Mouse (Mus musculus) adrenal gland, adult 8-10 months (tissue): Measurements from ENCODE around the gene Phlpp2. TPM values are rescaled to one million over a fixed set of nuclear protein-coding genes. Genes with fewer than 3 reads are reported as not detected.

Source experiments
- DNase-seq: peaks from one replicate; pipeline ENCODE4 v3.0.0; 2022
- total RNA-seq, 4 experiments: library from RNA; stranded (reverse); gene quantifications; 2 replicates each; pipeline ENCODE4 v1.2.4; 2022

Phlpp2 gene
- total RNA-seq, 4 experiments from 2014 or later: 10.0 to 13.2 (median 11.6) TPM

GRCm38 (mm10) chr8:109903909-109904469 lies 35.6 kb downstream of the Phlpp2 start:
- no peak for DNase-seq

DNA sequence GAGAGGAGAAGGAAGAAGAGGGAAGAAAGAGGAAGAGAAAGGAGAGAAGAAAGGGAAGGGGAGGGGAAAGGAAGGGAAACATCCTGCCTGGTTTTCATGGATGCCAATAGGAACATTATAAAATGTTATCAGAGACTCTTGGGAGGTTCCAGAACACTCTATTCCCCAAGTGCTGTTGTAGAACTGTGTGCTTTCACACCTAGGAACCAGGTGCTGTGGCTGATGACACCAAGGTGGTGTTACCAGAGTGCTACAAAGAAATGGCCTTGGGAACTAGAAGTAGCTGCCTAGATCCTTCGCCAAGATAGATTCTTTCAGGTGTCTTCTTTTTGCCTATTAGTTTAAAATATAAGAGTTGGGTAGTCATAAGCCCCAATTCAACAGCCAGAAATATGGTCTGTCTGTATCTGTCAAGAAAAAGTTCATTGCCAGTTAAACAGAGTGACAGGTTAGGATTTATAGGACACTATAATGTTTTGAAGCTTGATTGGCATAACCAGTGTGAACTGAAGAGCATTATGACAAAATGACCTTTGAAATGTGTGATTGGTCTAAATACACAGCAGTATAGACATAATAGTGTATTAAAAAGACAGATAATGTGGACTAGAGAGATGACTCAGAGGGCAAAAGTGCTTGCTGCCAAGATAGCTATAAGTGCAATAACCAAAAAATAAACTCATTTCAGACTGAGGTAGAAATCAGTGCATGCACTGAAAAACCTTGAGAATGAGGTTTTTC lies 36.8 kb downstream of the Phlpp2 start:
- no peak for DNase-seq

DNA sequence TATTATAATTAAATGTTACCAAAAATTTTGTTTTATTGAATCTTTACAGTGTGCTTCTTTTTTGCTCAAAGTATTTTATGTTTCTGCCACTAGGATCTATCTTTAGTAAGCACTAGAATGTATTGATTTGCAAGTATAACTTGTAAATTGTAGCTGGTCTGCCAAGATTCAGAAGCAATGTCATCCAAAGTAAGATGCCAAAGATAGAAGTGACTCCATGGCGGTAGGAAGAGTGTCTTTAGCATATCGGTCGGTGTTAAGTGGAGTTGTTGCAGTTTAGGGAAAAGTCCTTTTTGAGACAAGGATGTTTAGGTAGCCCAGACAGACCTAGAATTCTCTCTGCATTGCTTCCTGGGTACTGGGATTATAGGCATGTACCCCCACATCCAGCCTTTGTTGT lies 38.6 kb downstream of the Phlpp2 start:
- no peak for DNase-seq

GRCm38 (mm10) chr8:109907376-109907775 lies 39.0 kb downstream of the Phlpp2 start:
- DNase-seq: no peak

DNA sequence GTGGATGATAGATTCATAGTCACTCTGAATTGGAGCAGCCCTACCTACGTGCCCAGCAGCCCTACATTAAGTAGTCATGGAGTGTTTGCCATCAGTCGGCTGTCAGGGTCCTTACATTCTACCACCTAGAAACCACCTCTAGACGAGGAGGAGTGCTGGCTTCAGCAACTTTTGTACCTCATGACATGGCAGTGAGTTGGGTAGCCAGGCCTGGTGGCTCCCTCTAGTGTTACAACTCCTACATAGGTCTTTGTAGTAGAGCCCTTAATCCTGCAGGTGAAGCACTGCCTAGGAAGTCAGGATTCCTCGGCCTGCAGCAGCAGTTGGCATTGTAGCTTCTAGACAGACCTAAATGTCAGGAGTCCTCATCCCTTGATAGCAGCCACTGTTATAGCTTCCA lies 48.9 kb downstream of the Phlpp2 start:
- peak; percentile 30 for DNase-seq

- no peak for DNase-seq
Observed at GRCm38 (mm10) chr8:109920406-109921390, 52.4 kb downstream of the Phlpp2 start.

GRCm38 (mm10) chr8:109941606-109942360 lies 73.4 kb downstream of the Phlpp2 start:
- DNase-seq: no peak

- no peak for DNase-seq
Observed at GRCm38 (mm10) chr8:109945153-109945632, 76.9 kb downstream of the Phlpp2 start.

DNA sequence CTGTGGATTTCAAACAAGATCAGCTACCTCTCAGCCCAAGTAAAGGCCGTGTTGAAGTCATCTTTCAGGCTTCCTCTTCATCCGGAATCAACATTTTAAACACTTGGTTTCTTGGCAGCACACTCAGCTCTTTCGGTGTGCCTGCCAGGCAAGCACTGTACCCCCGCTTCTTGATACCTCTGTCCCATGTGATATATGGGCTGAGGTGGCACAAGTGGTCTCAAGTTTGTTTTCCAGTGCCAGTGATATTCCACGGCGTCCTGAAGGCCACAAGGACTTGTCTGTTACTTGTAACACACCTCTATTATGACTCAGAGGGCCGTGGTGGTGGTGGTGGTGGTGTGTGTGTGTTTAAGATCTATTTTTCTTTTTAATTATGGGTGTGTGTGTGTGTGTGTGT lies 77.4 kb downstream of the Phlpp2 start:
- DNase-seq: no peak

DNA sequence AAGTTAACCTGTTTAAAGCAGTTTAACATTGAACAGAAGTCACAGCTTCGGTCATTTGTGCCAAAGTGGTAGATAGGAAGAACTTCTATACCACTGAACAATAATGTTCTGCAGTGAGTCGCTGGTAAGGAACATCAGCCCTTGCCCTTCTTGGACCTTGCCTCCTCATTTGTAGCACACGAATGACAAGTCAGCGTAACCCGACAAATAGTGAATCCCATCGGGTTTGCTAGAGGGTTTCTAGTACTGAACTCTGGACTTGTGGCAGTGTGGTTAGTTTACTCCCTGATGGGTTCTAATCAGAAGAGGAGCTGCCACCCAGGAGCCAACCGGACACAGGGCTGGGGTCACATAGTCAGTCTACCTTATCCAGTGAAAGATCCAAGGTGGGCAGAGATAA lies 77.9 kb downstream of the Phlpp2 start:
- no peak for DNase-seq

GRCm38 (mm10) chr8:109947447-109948284 lies 79.3 kb downstream of the Phlpp2 start:
- DNase-seq: no peak

- DNase-seq: no peak
Observed at GRCm38 (mm10) chr8:109948285-109948564, 79.9 kb downstream of the Phlpp2 start.

DNA sequence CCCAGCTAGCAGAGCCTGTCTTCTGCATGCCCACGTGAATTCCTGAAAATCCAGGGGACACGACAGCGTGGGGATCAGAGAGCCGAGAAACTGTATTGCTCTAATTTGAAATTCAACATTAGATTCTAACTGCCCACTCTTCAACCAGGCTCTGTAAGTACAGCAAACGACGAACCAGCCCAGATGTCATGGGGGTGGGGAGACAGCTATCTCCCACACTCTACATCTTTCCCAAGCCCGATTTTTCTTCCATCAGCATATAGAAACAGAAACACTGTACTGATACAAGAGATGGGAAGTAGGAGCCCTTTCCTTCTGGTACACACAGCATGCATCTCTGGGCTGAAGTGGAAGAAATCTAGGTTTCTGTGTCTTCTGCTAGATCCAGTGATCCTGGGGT lies 83.8 kb downstream of the Phlpp2 start:
- DNase-seq: no peak

DNA sequence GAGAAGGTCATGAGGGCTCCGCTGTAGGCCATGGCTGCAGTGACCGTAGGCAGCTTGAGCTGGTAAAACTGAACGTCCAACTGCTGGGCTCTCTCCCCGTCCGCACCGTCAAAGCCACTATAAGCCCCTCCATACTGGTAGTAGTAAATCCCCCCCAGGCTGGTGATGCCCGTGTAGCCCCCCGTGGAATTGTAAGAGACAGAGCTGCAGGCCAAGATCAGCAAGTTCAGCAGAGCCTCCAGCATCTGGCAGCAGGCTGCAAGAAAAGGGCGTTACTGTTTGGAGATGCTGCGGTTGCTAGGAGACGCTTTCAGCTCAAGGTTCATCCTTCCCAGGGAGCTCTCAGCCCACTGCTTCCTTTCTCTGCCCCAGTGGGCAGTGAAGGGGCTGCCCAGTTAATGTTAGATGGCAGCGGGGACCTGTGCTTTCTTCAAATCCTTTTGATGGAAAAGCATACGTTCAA lies 86.2 kb downstream of the Phlpp2 start:
- no peak for DNase-seq

DNA sequence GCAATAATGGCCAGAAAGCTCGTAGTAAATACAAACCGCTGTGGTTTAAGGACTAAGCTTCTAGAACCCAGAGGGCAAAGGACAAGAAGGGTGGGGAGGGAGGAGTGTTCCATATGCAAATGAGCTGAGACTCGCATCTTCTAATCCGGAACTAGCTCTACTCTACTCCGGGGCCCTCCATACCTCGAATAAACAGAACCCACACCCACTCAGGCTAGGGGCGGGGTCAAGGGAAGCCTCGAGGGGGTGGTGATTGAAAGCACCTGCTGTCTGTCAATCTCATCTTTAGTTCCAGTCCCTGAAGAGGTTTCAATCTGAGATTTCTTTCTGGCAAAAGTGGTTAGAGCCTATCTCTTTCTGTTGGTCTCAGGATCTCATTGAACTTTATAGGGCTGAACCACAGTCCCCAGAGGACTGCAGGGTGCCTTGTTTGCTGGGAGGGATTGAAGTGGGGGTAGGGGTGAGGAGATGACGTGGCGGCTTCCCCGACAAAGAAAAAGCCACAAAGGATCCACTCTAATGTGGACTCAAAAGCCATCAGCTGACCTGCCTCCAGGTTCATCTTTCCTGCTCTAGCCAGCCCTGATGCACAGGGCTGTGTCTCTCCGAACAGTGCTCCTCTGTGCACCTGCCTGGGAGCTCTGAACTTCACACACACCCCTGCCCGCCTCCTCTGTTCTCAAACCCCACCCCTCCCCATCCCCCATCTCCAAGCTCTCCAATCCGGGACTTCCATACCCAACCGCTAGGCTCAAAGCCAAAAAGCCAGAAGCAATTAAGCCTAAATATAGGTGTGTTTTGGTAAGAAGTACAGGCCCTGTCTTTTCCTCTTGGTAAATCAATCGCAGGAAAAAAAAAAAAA lies 89.1 kb downstream of the Phlpp2 start:
- DNase-seq: no peak

DNA sequence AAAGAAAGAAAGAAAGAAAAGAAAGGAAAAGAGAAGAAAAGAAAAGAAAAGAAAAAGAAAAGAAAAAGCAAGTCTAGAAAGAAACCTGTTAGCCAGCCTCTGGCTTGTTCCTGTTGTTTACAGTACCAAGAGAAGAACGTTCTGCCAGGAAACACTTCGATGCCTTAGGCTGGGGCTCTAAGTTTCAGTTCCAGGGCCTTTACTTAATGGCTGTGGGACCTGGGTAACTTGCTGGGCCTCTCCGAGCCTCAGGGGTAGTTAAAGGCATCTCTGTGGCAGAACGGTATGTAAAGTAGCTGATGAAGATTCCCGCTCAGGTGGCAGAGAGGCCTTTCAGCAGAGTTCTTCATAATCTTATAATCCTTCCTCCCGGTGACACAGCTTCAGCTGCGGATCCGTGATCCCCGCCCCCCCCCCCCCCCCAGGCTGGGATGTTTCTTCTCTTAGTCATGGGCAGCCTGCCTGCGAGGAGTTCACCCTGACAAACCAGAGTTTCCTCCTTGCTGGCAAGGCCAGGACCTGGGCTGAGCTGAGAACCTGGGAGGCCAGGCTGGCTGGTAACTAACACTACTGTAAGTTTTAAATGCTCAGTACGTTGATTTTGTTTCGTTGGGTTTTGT lies 89.8 kb downstream of the Phlpp2 start:
- DNase-seq: no peak

DNA sequence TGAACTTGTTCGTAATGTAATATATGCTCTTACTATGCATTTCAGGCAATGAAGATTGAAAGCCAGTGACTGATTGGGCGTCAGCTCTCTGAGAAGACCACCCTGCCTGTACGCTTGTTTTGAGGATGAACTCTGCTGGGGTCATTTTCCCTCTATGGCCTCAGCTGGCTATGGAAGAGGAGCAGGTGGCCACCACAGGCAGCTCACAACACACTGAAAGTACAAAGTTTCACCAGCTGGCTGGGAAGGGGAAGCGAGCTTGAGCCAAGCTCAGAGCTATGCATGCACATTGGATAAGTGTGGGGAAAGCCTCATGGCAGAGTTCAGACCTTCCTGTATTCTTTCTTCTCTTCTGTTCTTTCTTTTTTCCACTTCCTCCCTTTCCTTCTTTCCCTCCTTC lies 90.8 kb downstream of the Phlpp2 start:
- no peak for DNase-seq

DNA sequence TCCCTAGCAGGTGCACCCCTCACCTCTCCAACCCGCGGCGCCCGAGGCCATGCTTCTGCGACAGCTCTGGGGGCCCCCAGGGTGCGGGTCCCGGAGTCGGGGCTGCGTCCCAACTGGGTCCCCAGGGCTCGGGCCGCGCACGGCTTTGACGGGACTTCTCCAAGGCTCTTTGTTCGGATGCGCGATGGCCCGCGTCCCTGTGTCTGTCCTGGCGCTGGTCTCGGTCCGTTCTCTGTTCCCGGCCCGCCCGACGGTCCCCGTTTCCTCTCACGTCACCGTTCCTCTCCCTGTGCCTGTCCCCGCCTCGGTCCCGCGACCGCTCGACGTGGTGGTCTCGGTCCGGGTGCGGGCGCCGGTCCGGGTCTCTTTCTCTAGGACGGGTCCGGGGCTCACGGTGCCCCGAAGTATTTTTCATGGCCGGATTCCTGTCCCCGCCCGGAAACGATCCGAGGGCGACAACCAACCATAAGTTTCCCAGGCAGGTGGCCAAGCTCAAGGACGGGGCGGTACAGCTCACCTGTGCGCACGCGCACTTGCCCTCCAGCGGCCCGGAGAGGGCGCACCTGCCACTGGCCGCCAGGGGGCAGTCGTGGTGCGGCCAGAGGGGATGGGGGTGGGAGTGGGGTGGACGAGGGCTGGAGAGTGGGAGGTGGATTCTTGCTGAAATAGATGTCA lies 93.5 kb downstream of the Phlpp2 start, which contains the start of gene Marveld3:
TSS of gene Marveld3 (minus strand) at position 511 of the 675 bp plus-strand sequence.
- no peak for DNase-seq

- DNase-seq: no peak
Observed at GRCm38 (mm10) chr8:109962896-109963295, 94.6 kb downstream of the Phlpp2 start.
